28 mouse cellular contexts compared by ENCODE assay signal in the genomic region with DNA sequence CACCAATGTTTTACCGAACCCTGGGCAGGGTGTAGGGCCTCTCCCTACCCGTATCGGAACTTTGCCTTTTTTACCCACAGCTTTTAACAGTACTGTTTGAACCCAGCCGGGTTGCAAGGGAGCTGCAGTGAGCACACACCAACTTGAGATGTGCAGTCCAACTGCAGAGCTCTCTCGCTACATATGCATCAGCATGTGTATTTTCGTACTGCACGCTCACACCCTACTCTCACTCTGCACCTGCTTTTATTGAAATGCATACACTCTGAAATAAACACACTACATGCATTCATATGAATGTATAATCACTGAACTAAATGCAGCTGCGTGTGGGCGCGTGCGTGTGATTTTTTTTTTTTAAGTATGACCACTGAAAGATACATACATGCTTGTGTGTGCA. TPM values are rescaled to one million over a fixed set of nuclear protein-coding genes. Genes with fewer than 3 reads are reported as not detected.
DNase-seq lines count a peak whose midpoint lies in the region; ATAC-seq lines count a peak whose summit lies in the region.
"Had no signal": no experiment of that assay in that cellular context is flagged by ENCODE, and none has a peak within 500 bp of the region (broad histone marks: within the 10 kb centered on the region; RNA-seq: fewer than 3 reads in every experiment).

No protein-coding gene starts in this region.

- no peak overlapping the region for H3K4me3 ChIP-seq in forebrain, embryonic 15.5 days
- H3K4me3 ChIP-seq in forebrain, embryonic 10.5 days, result no peak overlapping the region
- H3K4me3 ChIP-seq: embryonic facial prominence, embryonic 12.5 days; embryonic facial prominence, embryonic 15.5 days; heart, embryonic 12.5 days; heart, embryonic 15.5 days; hindbrain, embryonic 10.5 days; hindbrain, embryonic 13.5 days had no signal

- H3K9ac ChIP-seq in forebrain, embryonic 15.5 days (replicated peaks), result no peak overlapping the region
- H3K9ac ChIP-seq: embryonic facial prominence, embryonic 12.5 days; embryonic facial prominence, embryonic 15.5 days; heart, embryonic 12.5 days; heart, embryonic 15.5 days; hindbrain, embryonic 13.5 days had no signal

- peak overlapping the region; percentile 39; the same call in 1 of the 2 replicates for H3K27ac ChIP-seq in forebrain, embryonic 15.5 days (replicated peaks)
- no peak overlapping the region for H3K27ac ChIP-seq in forebrain, embryonic 10.5 days
- H3K27ac ChIP-seq: embryonic facial prominence, embryonic 12.5 days; embryonic facial prominence, embryonic 15.5 days; heart, embryonic 15.5 days; hindbrain, embryonic 10.5 days; hindbrain, embryonic 13.5 days had no signal

- 82% methylated on average over 11 of the region's 11 CpGs for WGBS in forebrain, embryonic 15.5 days
- WGBS in forebrain, embryonic 10.5 days, result 93% methylated on average over 11 of the region's 11 CpGs

- H3K36me3 ChIP-seq in forebrain, embryonic 15.5 days, result peaks cover 8% of the 10 kb centered on the region
- peaks cover 40% of the 10 kb centered on the region for H3K36me3 ChIP-seq in forebrain, embryonic 10.5 days (replicated peaks)

- H3K4me1 ChIP-seq in forebrain, embryonic 15.5 days, result peaks cover 10% of the 10 kb centered on the region
- H3K4me1 ChIP-seq in forebrain, embryonic 10.5 days, result peaks cover 7% of the 10 kb centered on the region
- H3K4me1 ChIP-seq: heart, embryonic 15.5 days; hindbrain, embryonic 10.5 days had no signal

- no peak for DNase-seq in forebrain, embryonic 10.5 days (ENCODE audit: extremely low spot score, low spot score)
- DNase-seq in frontal cortex, postnatal 36 days (ENCODE audit: low spot score in 2 of 2), result no peak
- peak; percentile 20 for DNase-seq in CD4-positive, CD25-positive, alpha-beta regulatory T cell, adult 2 months (ENCODE audit: low read depth, low spot score)
- peak; percentile 39 for DNase-seq in T-cell, adult 2 months (ENCODE audit: low spot score)
- no peak for DNase-seq in ovary, postnatal 10 days (ENCODE audit: low spot score)
- DNase-seq: adrenal gland, postnatal 10 days; adrenal gland, postnatal 36 days; B cell, adult 2 months; cerebellum, adult 11 months; cerebellum, adult 2 months; cerebellum, adult 9-11 months; cerebellum, postnatal 25 days; gastrocnemius, postnatal 25 days; heart, adult 18-20 months; heart, postnatal 10 days; heart, postnatal 36 days; kidney, adult 18-20 months had no signal

- H3K4me2 ChIP-seq in forebrain, embryonic 15.5 days (replicated peaks), result no peak overlapping the region
- H3K4me2 ChIP-seq: embryonic facial prominence, embryonic 12.5 days; embryonic facial prominence, embryonic 15.5 days; heart, embryonic 12.5 days; heart, embryonic 15.5 days; hindbrain, embryonic 13.5 days had no signal

- no peaks in the 10 kb centered on the region for H3K9me3 ChIP-seq in forebrain, embryonic 15.5 days
- no peaks in the 10 kb centered on the region for H3K9me3 ChIP-seq in forebrain, embryonic 10.5 days
- H3K9me3 ChIP-seq: embryonic facial prominence, embryonic 12.5 days; embryonic facial prominence, embryonic 15.5 days; heart, embryonic 12.5 days; heart, embryonic 15.5 days; hindbrain, embryonic 10.5 days; hindbrain, embryonic 13.5 days had no signal

- no peaks in the 10 kb centered on the region for H3K27me3 ChIP-seq in forebrain, embryonic 15.5 days
- no peaks in the 10 kb centered on the region for H3K27me3 ChIP-seq in forebrain, embryonic 10.5 days (ENCODE audit: poor library complexity, severe bottlenecking)
- H3K27me3 ChIP-seq: embryonic facial prominence, embryonic 12.5 days; embryonic facial prominence, embryonic 15.5 days; heart, embryonic 12.5 days; heart, embryonic 15.5 days; hindbrain, embryonic 13.5 days had no signal

- no peak for ATAC-seq in forebrain, embryonic 15.5 days (replicated peaks)
- ATAC-seq in frontal cortex, adult (ENCODE audit: low TSS enrichment), result peak; percentile 60
- no peak for ATAC-seq in inflammation-experienced regulatory T-cells, adult 6 months
- ATAC-seq: hindbrain, embryonic 16.5 days; intestine, embryonic 16.5 days had no signal

RNA-seq across cellular contexts. Expression of a gene that starts 53.1 kb away (rescaled TPM):
- 40.1 and 47.2 TPM in 2 replicates for polyA plus RNA-seq in forebrain, embryonic 15.5 days (2015; fragmentation: Nextera tagmentation; extraction: Ambion mirVana)
- polyA plus RNA-seq in forebrain, embryonic 10.5 days (2016; fragmentation: Nextera tagmentation; extraction: Ambion mirVana), result 17.9 and 19.7 TPM in 2 replicates
- polyA plus RNA-seq in inflammation-experienced regulatory T-cells, adult 6 months (2017; shearing (Covaris generic)), result 10 to 100 TPM; 17.0 to 63.3 (median 36.8) TPM

Comparison
In these comparisons a context has a peak if more than half of its experiments do, and no peak if none do; other contexts are left out.
1. DNase-seq: peak in CD4-positive, CD25-positive, alpha-beta regulatory T cell, adult 2 months (single experiment) and T-cell, adult 2 months (single experiment); none in forebrain, embryonic 10.5 days (single experiment), frontal cortex, postnatal 36 days (0 of 2) and ovary, postnatal 10 days (single experiment).